Mouse (Mus musculus) spleen, adult 2 months (tissue): ENCODE data around the gene Adamts20. TPM values are rescaled to one million over a fixed set of nuclear protein-coding genes. Genes with fewer than 3 reads are reported as not detected.

ENCODE experiments used
- DNase-seq, 2 experiments: peaks; one replicate each; pipeline versions ENCODE4 v3.0.0 to v3.0.0-alpha.2; 2012 to 2021; ENCODE audit warnings: low spot score in 2 of 2, low read depth in 1 of 2
- H3K27ac ChIP-seq: fragments of 200-500 bp; 2 replicates; pipeline ENCODE4 v1.5.1; 2012; ENCODE audit warnings: low read length, inconsistent platforms; ENCODE audit not compliant: insufficient read depth
- H3K27me3 ChIP-seq: fragments of 200-500 bp; 2 replicates; pipeline ENCODE4 v1.6.1; 2012; ENCODE audit warnings: mild to moderate bottlenecking, moderate library complexity, low read length, inconsistent platforms; ENCODE audit not compliant: control insufficient read depth, insufficient read depth
- H3K36me3 ChIP-seq: fragments of 200-500 bp; 2 replicates; pipeline ENCODE4 v1.6.1; 2012; ENCODE audit warnings: mild to moderate bottlenecking, low read length, inconsistent platforms; ENCODE audit not compliant: control insufficient read depth, insufficient read depth
- H3K4me1 ChIP-seq: fragments of 200-500 bp; 2 replicates; pipeline ENCODE4 v1.6.1; 2011; ENCODE audit warnings: inconsistent platforms; ENCODE audit not compliant: control insufficient read depth, insufficient read depth, insufficient read length
- H3K4me3 ChIP-seq: fragments of 200-500 bp; 2 replicates; pipeline ENCODE4 v1.5.1; 2011; ENCODE audit warnings: mild to moderate bottlenecking, inconsistent platforms; ENCODE audit not compliant: insufficient read depth, insufficient read length; ENCODE audit errors: extremely low read depth
- CTCF ChIP-seq: fragments of 200-500 bp; IDR thresholded peaks from 2 replicates; pipeline ENCODE4 v1.5.1; 2011; ENCODE audit warnings: mild to moderate bottlenecking, inconsistent platforms; ENCODE audit not compliant: insufficient read depth, insufficient read length, insufficient replicate concordance; ENCODE audit errors: extremely low read depth
- POLR2A ChIP-seq: fragments of 200-500 bp; IDR thresholded peaks from 2 replicates; pipeline ENCODE4 v1.6.1; 2011; ENCODE audit warnings: low read depth, low read length, inconsistent platforms
- WGBS: fragments of 180-500 bp; shearing (Covaris S2); methylation state at CpG from one replicate; pipeline ENCODE4 v1.1.7; 2018; 5-methylcytosine and 5-hydroxymethylcytosine counted together
- polyA plus RNA-seq: library from polyadenylated mRNA; depleted of rRNA; stranded (reverse); fragments of >200 nt; gene quantifications from 2 replicates; pipeline ENCODE4 v1.2.3, GENCODE M21; 2012

The Adamts20 gene
- polyA plus RNA-seq, 1 experiment = 0.51 TPM

- TF ChIP-seq POLR2A = no peak
- TF ChIP-seq CTCF = no peak
- Histone ChIP-seq H3K4me3 (no peak overlapping the region), H3K36me3 (no peaks in the 10 kb centered on the region), H3K27me3 (no peaks in the 10 kb centered on the region), H3K4me1 (no peaks in the 10 kb centered on the region), H3K27ac (no peak overlapping the region)
- DNase-seq = no peak
- WGBS = 89% methylated on average over 18 of the region's 18 CpGs
Observed at GRCm38 (mm10) chr15:94349052-94349451, 116.2 kb downstream of the Adamts20 start.

GRCm38 (mm10) chr15:94344317-94344716 lies 120.9 kb downstream of the Adamts20 start:
- Histone ChIP-seq H3K27me3 (no peaks in the 10 kb centered on the region), H3K4me3 (no peak overlapping the region), H3K36me3 (no peaks in the 10 kb centered on the region), H3K27ac (no peak overlapping the region), H3K4me1 (no peaks in the 10 kb centered on the region)
- TF ChIP-seq CTCF = no peak
- TF ChIP-seq POLR2A = no peak
- no peak for DNase-seq
- 83% methylated on average over 5 of the region's 5 CpGs for WGBS

DNA sequence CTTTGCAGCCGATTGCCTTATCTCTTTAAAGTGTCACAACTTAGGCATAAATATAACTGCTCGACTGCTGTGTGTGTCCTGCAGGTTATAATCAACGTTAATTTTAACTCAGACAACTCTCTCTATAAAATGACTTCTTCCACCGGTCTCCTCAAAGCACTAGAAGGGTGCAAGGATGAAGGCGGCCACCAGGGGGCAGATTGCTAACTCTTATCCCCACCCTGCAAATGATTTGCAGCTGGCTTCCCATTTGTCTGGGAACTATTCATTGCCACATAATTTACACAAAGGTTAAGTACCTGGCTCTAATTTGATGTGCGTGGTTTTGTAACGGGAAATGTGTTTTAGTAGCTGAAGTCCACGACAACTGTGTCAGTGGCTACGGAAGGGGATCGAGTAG lies 122.9 kb downstream of the Adamts20 start:
- no peak overlapping the region for H3K4me3 ChIP-seq
- WGBS = 64% methylated on average over 10 of the region's 10 CpGs
- no peaks in the 10 kb centered on the region for H3K27me3 ChIP-seq
- DNase-seq = peak; percentile 2 to 41
- H3K27ac ChIP-seq = no peak overlapping the region
- no peaks in the 10 kb centered on the region for H3K36me3 ChIP-seq
- peak; percentile 32; the same call in 1 of the 2 replicates for TF ChIP-seq CTCF
- TF ChIP-seq POLR2A = no peak
- no peaks in the 10 kb centered on the region for H3K4me1 ChIP-seq

- Histone ChIP-seq H3K4me1 (no peaks in the 10 kb centered on the region), H3K27ac (no peak overlapping the region), H3K27me3 (no peaks in the 10 kb centered on the region), H3K4me3 (no peak overlapping the region), H3K36me3 (no peaks in the 10 kb centered on the region)
- no peak for DNase-seq
- TF ChIP-seq POLR2A = no peak
- TF ChIP-seq CTCF = no peak
- 93% methylated on average over 8 of the region's 8 CpGs for WGBS
Observed at GRCm38 (mm10) chr15:94339011-94339410, 126.2 kb downstream of the Adamts20 start.

DNA sequence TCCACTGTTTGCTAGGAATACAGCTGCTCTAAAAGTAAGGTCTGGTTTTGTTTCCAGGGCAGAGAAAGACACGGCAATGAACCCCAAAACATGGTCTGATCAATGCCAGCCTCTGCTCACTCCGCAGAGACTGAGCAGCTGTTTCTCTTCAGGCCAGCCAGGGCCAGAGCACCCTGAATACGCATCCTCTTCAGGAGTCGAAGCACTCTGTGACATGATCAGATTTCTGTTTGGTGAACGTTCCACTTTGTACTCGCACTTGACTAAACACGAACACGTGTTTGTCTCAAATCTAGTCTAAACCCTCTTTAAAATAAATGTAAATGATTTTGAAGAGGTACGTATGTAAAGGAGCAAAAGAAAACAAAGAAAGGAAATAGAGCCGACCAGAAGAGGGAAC lies 130.6 kb downstream of the Adamts20 start:
- Histone ChIP-seq H3K36me3 (no peaks in the 10 kb centered on the region), H3K4me1 (no peaks in the 10 kb centered on the region), H3K4me3 (no peak overlapping the region), H3K27ac (no peak overlapping the region), H3K27me3 (no peaks in the 10 kb centered on the region)
- WGBS = 81% methylated on average over 10 of the region's 10 CpGs
- no peak for DNase-seq
- TF ChIP-seq POLR2A = no peak
- no peak for TF ChIP-seq CTCF

DNA sequence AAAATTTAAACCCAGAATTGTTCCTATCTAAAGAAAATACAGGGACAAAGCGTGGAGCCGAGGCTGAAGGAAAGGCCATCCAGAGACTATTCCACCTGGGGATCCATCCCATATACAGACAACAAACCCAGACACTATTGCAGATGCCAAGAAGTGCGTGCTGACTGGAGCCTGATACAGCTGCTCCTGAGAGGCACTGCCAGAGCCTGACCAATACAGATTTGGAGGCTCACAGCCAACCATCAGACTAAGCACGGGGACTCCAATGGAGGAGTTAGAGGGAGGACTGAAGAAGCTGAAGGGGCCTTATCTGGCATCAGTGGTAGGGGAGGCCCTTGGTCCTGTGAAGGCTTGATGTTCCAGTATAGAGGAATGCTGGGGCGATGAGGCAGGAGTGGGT lies 138.6 kb downstream of the Adamts20 start:
- 86% methylated on average over 5 of the region's 5 CpGs for WGBS
- Histone ChIP-seq H3K27me3 (no peaks in the 10 kb centered on the region), H3K4me3 (no peak overlapping the region), H3K4me1 (no peaks in the 10 kb centered on the region), H3K36me3 (no peaks in the 10 kb centered on the region), H3K27ac (no peak overlapping the region)
- TF ChIP-seq POLR2A = no peak
- TF ChIP-seq CTCF = no peak
- no peak for DNase-seq

DNA sequence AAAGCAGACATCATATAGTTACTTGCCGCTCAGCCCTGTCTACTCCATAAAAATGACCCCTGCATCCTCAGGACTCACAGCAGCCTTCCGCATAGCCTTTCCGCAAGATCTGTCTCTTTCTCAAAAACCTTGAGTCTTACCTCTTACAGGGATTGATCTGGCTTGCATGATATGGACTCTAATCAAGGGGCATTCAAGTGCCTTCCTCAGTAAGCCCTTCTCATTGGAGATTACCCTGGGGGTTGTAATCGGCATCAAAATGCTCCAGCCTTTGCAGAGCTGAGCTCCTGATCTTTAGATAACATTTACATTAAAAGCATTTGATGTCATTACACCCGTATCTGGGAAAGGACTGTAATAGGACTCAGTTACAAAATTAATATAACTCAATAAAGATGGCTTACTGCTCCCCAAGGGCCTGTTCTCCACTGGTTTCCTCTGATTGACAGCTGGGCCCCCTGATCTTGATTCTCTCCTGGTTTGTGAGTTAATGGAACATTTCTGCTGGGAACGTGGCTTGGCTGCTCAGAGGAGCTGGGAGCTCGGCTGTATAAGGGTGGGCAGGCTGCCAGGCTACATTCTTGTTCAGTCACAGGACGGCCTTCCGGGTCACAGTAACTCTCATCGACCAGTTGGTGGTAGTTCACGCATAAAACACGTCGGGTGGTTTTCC lies 139.6 kb downstream of the Adamts20 start:
- Histone ChIP-seq H3K27ac (no peak overlapping the region), H3K27me3 (no peaks in the 10 kb centered on the region), H3K36me3 (no peaks in the 10 kb centered on the region), H3K4me3 (no peak overlapping the region), H3K4me1 (no peaks in the 10 kb centered on the region)
- 82% methylated on average over 13 of the region's 13 CpGs for WGBS
- DNase-seq = no peak
- TF ChIP-seq CTCF (no peak), POLR2A (no peak)
